Mouse (Mus musculus): ENCODE results near the gene Kif2b.

Gene Kif2b

GRCm38 (mm10) chr11:91577317-91577716, at the start of gene Kif2b:
Gene Kif2b (minus strand): TSS chr11:91577558.
- no peak for DNase-seq

- no peak for DNase-seq
Measured at GRCm38 (mm10) chr11:91593088-91593487, 15.7 kb upstream of the Kif2b start.

GRCm38 (mm10) chr11:91576856-91577255, 502 bp downstream of the Kif2b start:
- DNase-seq, result no peak

GRCm38 (mm10) chr11:91575406-91575805, 2.0 kb downstream of the Kif2b start:
- no peak for DNase-seq

GRCm38 (mm10) chr11:91574477-91574876, 2.9 kb downstream of the Kif2b start:
- no peak for DNase-seq

GRCm38 (mm10) chr11:91530737-91531136, 46.6 kb downstream of the Kif2b start:
- no peak for DNase-seq

Measured in thymus, postnatal 14 days (tissue).